Mouse (Mus musculus): ENCODE data around the gene Cacng7. TPM values are rescaled to one million over a fixed set of nuclear protein-coding genes. Genes with fewer than 3 reads are reported as not detected.
A peak's percentile ranks its signal among the peaks of the same experiment; 100 is the strongest.

The Cacng7 gene
- total RNA-seq, 2 experiments from 2014 or later = 128 to 138 TPM

GRCm38 (mm10) chr7:3367569-3367968 is 34.8 kb downstream of the Cacng7 start:
- peak overlapping the region; percentile 80 for H3K27ac ChIP-seq
- no peak for DNase-seq (ENCODE audit: low spot score in 2 of 2)
- no peak for TF ChIP-seq CTCF (conservative IDR thresholded peaks at IDR 0.05)
- H3K4me3 ChIP-seq = no peak overlapping the region

DNA sequence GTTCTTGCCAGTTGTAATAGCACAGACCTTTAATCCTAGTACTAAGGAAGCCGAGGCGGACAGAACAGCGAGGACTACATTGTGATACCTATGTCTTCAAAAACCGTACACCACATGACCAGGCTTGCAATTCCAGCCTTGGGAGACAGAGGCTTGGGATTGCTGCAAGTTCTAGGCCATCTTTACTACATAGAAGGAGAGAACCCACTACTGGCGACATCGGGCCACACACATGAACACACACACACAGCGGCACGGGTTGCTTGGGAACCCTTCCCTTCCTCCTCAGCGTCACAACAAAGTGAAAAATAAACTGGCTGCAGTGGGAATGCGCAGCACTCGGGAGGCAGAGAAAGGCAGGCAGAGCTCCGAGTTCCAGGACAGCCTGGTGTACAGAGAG is 35.6 kb downstream of the Cacng7 start:
- Histone ChIP-seq H3K4me3 (no peak overlapping the region), H3K27ac (peak overlapping the region; percentile 50)
- TF ChIP-seq CTCF (conservative IDR thresholded peaks at IDR 0.05) = peak; percentile 32; the same call in 1 of the 2 replicates
- DNase-seq (ENCODE audit: low spot score in 2 of 2) = no peak

GRCm38 (mm10) chr7:3369189-3369588 is 36.4 kb downstream of the Cacng7 start:
- H3K27ac ChIP-seq = peak overlapping the region; percentile 50
- no peak for DNase-seq (ENCODE audit: low spot score in 2 of 2)
- TF ChIP-seq CTCF (conservative IDR thresholded peaks at IDR 0.05) = no peak
- H3K4me3 ChIP-seq = no peak overlapping the region

DNA sequence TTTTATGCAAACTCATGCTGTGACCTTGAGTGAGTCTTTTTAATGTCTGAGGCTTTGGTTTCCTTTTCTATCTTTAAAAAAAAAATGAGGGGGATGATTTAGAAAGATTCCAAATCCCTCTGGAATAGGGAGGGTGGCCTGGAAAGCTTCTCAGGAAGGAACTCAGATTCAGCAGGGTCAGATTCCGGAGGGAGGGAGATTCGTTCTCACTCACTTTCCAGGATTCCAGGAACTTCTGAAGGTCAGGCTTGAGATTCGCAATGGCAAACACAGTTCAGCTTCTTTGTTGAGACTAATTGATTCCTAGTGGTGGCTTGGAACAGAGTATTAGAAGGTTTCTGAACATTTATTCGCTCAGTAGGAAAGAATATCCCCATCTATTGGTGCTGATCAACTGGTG is 37.7 kb downstream of the Cacng7 start:
- no peak for DNase-seq (ENCODE audit: low spot score in 2 of 2)
- TF ChIP-seq CTCF (conservative IDR thresholded peaks at IDR 0.05) = no peak; the same call in 1 of the 2 replicates
- Histone ChIP-seq H3K4me3 (no peak overlapping the region), H3K27ac (peak overlapping the region; percentile 50; the same call in 1 of the 2 replicates)

- TF ChIP-seq CTCF (conservative IDR thresholded peaks at IDR 0.05) = no peak
- H3K27ac ChIP-seq = no peak overlapping the region
- no peak for DNase-seq (ENCODE audit: low spot score in 2 of 2)
- H3K4me3 ChIP-seq = no peak overlapping the region
These were observed 39.6 kb downstream of the Cacng7 start for GRCm38 (mm10) chr7:3372376-3372775.

DNA sequence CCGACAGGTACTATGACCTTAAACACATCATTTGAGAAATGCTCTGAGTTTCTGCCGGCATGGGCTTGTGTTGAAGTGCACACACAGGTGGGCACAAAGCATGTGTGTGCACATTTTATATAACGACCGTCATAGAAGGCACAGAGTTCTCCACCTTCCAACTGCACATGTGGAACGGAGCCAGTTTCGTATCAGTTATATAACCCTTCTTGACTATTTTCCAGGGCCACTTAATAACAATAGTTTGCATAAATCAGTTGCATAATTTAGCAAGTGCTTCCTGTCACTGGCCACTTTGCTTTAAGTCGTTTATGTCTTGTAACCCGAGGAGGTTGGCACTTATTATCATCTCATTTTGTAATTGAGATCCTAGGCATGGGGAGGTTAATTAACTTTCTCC is 41.0 kb downstream of the Cacng7 start:
- H3K4me3 ChIP-seq = no peak overlapping the region
- H3K27ac ChIP-seq = peak overlapping the region; percentile 69
- no peak for TF ChIP-seq CTCF (conservative IDR thresholded peaks at IDR 0.05)
- DNase-seq (ENCODE audit: low spot score in 2 of 2) = no peak

- Histone ChIP-seq H3K4me3 (no peak overlapping the region), H3K27ac (no peak overlapping the region)
- DNase-seq (ENCODE audit: low spot score in 2 of 2) = peak in 1 of 2 experiments; percentile 64
- peak; percentile 83 for TF ChIP-seq CTCF (conservative IDR thresholded peaks at IDR 0.05)
These were observed 44.1 kb downstream of the Cacng7 start for GRCm38 (mm10) chr7:3376831-3377230.

- Histone ChIP-seq H3K27ac (no peak overlapping the region), H3K4me3 (no peak overlapping the region)
- TF ChIP-seq CTCF (conservative IDR thresholded peaks at IDR 0.05) = no peak
- no peak for DNase-seq (ENCODE audit: low spot score in 2 of 2)
These were observed 49.4 kb downstream of the Cacng7 start for GRCm38 (mm10) chr7:3382123-3382522.

- Histone ChIP-seq H3K4me3 (peak overlapping the region; percentile 25; the same call in 1 of the 2 replicates), H3K27ac (peak overlapping the region; percentile 67; the same call in 1 of the 2 replicates)
- TF ChIP-seq CTCF (conservative IDR thresholded peaks at IDR 0.05) = no peak
- DNase-seq (ENCODE audit: low spot score in 2 of 2) = no peak
These were observed 52.1 kb downstream of the Cacng7 start for GRCm38 (mm10) chr7:3384807-3385319.

- DNase-seq (ENCODE audit: low spot score in 2 of 2) = no peak
- Histone ChIP-seq H3K27ac (peak overlapping the region; percentile 67; the same call in 1 of the 2 replicates), H3K4me3 (peak overlapping the region; percentile 47; the same call in 1 of the 2 replicates)
- no peak for TF ChIP-seq CTCF (conservative IDR thresholded peaks at IDR 0.05)
These were observed 53.4 kb downstream of the Cacng7 start for GRCm38 (mm10) chr7:3386036-3386730.

- Histone ChIP-seq H3K27ac (peak overlapping the region; percentile 52; the same call in 1 of the 2 replicates), H3K4me3 (peak overlapping the region; percentile 47)
- TF ChIP-seq CTCF (conservative IDR thresholded peaks at IDR 0.05) = no peak
- DNase-seq (ENCODE audit: low spot score in 2 of 2) = no peak
These were observed 55.0 kb downstream of the Cacng7 start for GRCm38 (mm10) chr7:3387761-3388160.

DNA sequence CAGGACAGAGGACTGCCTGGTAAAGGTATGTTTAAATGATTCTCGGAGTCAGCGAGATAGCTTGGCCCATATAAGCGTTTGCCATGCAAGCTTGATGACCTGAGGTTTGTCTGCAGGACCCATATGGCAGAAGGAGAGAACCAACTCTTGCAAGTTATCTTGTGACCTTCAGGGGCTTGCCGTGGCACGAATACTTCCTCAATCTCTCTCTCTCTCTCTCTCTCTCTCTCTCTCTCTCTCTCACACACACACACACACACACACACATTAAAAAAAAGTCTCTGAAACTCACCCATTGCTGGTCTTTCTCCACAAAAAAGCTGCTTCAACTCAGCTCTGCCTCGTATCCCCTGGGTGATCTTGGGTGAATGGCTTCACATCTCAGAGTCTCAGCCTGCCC is 56.1 kb downstream of the Cacng7 start:
- DNase-seq (ENCODE audit: low spot score in 2 of 2) = no peak
- peak overlapping the region; percentile 96 for H3K27ac ChIP-seq
- TF ChIP-seq CTCF (conservative IDR thresholded peaks at IDR 0.05) = no peak

DNA sequence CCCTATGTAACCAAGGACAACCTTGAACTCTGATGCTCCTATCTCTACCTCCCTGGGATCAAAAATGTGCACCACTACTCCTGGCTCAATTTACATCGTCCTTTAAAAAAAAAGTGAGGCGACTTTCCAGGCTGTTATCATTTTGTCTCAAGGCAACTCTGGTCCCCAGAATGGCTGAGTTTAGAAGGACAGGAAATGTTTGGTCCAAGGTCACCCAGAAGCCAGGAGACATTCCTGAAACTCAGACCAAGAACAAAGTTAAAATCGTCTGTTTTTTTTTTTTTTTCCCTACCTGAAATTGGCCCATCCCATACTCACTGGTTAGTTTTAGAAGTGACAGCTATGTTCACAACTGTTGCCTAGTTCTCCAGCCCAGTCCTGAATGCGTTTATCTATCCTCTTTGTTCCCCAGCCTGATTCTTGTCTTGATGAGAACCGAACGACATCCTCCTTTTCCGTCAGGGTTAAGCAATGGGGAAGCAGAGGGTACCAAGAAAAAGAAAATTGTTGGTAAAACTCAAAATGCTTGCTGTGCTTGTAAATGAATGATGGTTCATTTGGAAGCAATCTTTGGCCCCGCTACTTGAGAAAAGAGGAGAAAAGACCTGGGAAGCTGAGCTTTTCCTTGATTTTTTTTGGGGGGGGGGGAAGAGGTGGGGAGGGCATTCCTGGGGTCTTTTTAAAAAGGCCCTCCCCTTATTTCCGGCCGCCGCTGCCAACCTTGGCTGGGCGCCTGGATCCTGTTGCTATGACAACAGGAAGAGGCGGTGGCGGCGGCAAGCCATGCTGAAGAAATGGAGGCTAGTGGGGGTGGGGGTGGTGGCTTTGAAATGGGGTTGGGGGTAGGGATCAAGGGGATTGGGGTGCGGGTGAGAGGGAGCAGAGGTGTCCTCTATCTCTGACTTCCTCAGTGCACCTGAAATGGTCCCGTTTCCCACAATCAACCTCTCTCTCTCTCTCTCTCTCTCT is 57.0 kb downstream of the Cacng7 start:
- TF ChIP-seq CTCF (conservative IDR thresholded peaks at IDR 0.05) = no peak
- peak; percentile 85 to 90 for DNase-seq (ENCODE audit: low spot score in 2 of 2)
- Histone ChIP-seq H3K27ac (peak overlapping the region; percentile 96), H3K4me3 (peak overlapping the region; percentile 60)

More for the DNA sequence above, 56.1 kb downstream of the Cacng7 start:
- peak overlapping the region; percentile 60 for H3K4me3 ChIP-seq
